Mouse (Mus musculus) fat pad, adult 2 months (tissue): ENCODE results near the gene Frmd5.

Experiments used
- DNase-seq: peaks from one replicate; pipeline ENCODE4 v3.0.0-alpha.2; 2011; ENCODE audit warnings: low read depth, low spot score; ENCODE audit errors: extremely low read depth

Frmd5 gene

GRCm38 (mm10) chr2:121625901-121626300 is 181.0 kb downstream of the Frmd5 start:
- no peak for DNase-seq

- no peak for DNase-seq
Measured at GRCm38 (mm10) chr2:121621262-121622163, 185.4 kb downstream of the Frmd5 start.

DNA sequence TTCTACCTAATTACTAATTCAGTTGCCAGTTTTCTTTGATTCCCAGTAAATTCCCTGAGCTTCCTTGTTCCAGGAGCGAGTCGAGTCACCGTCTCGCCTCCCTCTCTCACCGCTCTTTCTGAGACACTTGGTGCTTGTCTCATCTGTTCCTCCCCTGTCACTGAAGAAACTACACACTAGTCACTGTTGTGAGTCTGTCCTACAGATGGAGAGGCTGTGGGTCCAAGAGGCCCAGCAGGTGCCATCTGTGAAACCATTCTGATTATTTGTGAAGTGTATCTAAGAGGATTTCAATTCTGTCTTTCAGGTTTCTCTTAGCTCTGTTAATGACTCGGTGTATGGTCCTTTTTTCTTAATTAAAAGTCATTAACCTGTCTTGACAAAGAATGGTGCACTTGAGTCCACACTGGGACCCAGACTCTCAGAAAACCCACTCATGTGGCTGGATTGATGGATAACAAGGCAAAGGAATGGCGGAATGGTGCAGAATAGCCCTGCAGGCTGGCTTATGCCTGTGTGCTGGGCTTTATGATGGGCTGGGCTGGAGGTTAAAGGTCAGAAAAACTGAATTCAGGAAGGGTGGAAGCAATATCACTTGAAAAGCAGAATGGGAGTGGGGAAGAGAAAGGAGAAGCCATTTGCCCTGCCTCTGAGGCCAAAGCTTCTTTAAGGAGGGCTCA is 186.2 kb downstream of the Frmd5 start:
- DNase-seq, result no peak

- DNase-seq, result no peak
Measured at GRCm38 (mm10) chr2:121615199-121615559, 191.7 kb downstream of the Frmd5 start.

GRCm38 (mm10) chr2:121614483-121615198 is 192.2 kb downstream of the Frmd5 start:
- DNase-seq, result no peak

- no peak for DNase-seq
Measured at GRCm38 (mm10) chr2:121612112-121612511, 194.8 kb downstream of the Frmd5 start.

DNA sequence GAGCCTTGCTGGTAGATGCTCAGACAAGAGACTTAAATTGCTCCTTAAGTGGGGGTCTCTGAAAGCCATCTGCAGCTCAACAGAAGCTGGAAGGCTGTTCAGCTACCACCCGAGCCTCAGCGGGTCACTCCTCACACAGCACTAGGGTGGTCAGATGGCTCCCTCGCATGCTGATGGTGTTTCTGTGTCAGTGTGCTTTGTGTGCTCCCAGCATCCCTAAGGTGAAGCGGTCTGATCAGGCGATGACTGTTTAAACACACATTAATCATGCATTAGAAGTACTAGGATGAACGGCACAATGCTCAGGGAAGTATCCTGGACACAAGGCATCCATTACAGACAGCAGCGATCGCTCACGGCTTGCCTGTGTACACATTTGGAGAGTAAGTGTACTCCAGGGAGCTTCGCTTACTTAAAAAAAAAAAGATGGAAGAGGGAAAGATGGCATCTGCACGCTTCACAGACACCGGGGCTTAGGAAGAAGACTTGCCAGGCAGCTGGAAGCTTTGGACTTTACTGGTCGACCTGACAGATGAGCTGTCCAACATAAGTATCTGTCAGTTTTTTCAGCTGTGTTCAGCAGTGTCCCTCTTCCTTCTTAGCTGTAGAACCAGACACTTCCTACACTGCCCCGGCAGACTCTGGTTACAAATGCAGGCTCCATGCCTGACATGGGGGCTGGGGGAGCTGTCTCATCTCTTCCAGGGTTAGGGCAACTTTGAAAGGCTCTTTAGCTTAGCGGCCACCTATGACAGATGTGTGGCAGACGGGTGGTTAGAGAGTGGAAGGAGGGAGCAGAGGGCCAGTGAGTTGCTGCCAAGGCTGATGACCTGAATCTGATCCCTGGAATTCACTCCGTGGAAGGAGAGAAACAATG is 196.6 kb downstream of the Frmd5 start:
- no peak for DNase-seq

DNA sequence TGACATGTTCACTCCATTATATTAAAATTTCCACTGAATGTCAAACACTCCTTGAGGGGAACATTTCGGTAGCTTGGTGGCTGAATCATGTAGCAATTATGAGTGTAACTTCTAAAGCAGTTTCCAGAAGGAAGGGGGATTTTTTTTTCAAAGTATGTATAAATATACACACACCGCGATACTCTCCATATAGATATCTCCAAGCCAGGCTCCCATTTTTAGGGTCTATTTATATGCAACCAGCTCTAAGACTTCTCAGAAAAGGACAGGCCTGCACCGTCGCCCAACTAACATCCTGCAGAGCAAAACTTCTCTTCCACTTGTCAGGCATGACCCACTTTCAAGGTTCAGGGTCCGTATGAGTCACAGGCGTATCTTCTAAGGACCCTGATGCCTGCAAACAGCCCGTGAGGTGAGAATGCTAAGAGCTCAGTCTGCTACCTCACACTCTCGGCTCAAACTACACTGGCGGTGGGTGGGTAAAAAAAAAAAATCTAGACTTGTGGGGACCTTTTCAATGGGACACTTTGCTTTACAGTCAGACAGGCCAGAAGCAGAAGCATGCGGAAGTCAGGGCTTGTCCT is 197.7 kb downstream of the Frmd5 start:
- DNase-seq, result no peak

DNA sequence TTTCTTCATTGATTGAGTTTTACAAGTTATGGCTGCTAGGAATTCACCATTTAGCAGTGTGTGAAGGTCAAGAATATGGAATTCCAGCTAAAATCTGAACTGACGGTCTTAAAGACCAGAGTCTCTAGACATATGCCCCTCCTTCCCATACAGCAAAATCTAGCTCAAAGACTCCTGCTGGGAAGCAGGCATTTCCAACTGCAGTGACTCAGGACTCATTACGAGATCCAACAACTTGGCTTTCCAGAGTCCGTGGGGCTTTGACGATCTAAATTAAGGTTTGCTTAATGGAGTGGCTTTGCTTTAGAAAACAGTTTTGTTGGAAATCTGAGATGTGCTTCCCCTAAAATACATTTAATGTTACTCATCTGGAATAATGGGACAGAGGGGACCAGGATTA is 204.5 kb downstream of the Frmd5 start:
- DNase-seq, result no peak

GRCm38 (mm10) chr2:121601543-121601942 is 205.3 kb downstream of the Frmd5 start:
- DNase-seq, result no peak

- DNase-seq, result no peak
Measured at GRCm38 (mm10) chr2:121600736-121601135, 206.2 kb downstream of the Frmd5 start.

GRCm38 (mm10) chr2:121598249-121598648 is 208.6 kb downstream of the Frmd5 start:
- no peak for DNase-seq

GRCm38 (mm10) chr2:121596621-121597020 is 210.3 kb downstream of the Frmd5 start:
- no peak for DNase-seq

DNA sequence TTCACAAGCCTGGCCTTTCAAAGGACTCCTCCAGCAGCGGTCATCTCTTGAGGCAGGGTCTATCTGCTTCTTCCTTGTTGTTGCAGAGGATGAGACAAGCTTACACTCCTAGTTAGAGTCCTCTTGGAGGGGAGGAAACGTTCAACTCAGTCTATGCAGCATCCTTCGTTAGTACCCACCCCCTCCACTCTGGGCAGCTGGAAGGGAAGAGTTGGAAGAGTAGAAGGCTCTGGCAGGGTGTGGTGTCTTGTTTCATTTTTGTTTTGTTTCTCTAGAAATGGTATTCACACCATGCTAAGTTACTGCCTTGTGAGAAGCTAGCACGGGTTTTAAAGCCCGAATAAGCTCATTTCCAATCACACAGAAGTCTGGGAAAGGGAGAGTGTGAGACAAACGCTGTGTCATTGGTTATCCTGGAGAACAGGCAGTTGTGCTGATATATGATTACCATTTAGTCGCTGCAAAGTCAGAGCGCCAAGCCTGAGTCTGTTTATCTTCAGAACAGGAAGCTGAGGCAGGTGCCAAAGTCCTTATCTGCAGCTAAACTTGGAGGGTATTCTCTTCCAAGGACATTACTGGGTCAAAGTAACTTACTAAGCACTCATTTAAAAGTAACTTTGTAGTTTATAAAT is 212.1 kb downstream of the Frmd5 start:
- DNase-seq, result no peak

GRCm38 (mm10) chr2:121594131-121594530 is 212.8 kb downstream of the Frmd5 start:
- no peak for DNase-seq

DNA sequence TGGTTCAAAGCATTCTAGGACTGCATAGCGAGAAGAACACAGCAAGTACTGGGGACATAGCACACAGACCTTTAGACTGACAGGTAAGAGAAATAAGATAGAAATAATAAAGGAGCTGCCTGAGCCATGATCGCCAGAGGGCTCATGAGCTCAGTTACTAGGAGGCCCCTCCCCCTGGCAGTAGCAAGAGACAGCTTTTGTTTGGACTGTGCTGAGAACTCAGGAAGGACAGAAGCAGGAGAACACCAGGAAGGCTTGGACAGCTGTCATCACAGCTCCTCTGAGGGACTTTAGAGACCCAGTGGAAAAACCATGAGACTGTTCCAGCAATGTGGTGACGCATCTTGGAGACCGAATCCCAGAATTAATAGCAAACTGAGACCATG is 218.6 kb downstream of the Frmd5 start:
- DNase-seq, result no peak

- no peak for DNase-seq
Measured at GRCm38 (mm10) chr2:121587523-121588308, 219.2 kb downstream of the Frmd5 start.

DNA sequence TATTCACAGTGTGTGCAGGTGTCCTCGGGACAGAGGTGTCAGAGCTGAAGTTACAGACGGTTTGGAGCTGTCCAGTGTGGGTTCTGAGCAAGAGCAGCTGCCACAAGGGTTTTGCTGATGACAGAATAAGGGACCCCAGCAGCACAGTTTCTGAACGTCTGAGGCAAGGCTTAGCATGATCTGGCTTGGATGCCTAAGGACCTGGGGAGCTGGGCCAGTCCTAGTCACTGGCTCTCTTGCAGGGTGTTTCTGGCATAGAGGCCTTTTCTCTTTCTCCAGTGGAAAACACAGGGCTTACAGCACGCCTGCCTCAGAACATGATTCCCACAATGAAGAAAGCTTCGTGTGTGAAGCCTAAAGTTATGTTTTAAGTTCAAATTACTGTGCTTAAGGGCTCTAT is 222.2 kb downstream of the Frmd5 start:
- DNase-seq, result no peak

DNA sequence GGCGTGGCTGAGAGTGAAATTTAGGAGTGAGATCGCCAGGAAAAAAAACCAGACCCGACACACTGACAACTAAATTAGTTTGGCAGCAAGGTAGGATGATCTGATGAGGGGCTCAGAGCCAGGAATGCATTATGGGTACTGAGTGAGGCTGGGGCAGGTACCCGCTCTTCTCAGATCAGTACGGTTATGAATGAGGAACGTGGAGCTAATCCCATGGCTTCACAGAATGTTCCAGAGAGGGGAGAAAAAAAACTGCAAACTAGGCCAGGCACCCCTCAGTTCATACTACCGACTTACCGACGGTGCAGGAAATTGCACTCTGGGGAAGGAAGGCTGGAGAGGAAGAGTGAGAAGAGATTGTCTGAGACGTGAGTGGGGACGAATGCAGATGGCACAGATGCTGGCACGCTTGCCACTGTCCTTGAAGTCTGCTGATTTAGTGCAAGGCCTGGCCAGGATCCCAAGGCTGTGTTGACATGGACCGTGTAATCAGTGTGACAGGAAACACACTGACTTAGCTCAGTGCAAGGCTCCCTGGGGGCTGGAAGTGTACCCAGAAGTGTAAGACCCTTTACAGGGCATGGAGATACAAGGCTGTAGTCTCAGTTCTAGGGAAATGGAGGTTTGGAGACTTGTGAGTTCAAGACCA is 223.3 kb downstream of the Frmd5 start:
- no peak for DNase-seq
